Mouse (Mus musculus) hindlimb bud, embryonic 11.5 days (tissue): Measurements from ENCODE around the gene Tpst2.

ENCODE experiments used
- DNase-seq: peaks from one replicate; pipeline ENCODE4 v3.0.0-alpha.2; 2012; ENCODE audit warnings: low read depth, low spot score; ENCODE audit errors: extremely low spot score

Gene Tpst2

GRCm38 (mm10) chr5:112325546-112326445 lies 49.3 kb downstream of the Tpst2 start, which contains the start of gene Tfip11:
TSS of gene Tfip11 (plus strand) at chr5:112326358.
- peak; percentile 83 for DNase-seq

GRCm38 (mm10) chr5:112326446-112327009 lies 50.0 kb downstream of the Tpst2 start:
- DNase-seq = no peak

- no peak for DNase-seq
These were observed 51.4 kb downstream of the Tpst2 start for GRCm38 (mm10) chr5:112327854-112328253.

GRCm38 (mm10) chr5:112329805-112330564 lies 53.5 kb downstream of the Tpst2 start:
- no peak for DNase-seq

- DNase-seq = no peak
These were observed 59.0 kb downstream of the Tpst2 start for GRCm38 (mm10) chr5:112335473-112335872.

- DNase-seq = no peak
These were observed 60.5 kb downstream of the Tpst2 start for GRCm38 (mm10) chr5:112337004-112337403.

GRCm38 (mm10) chr5:112339215-112339614 lies 62.7 kb downstream of the Tpst2 start:
- no peak for DNase-seq

- DNase-seq = no peak
These were observed 66.1 kb downstream of the Tpst2 start, which contains the start of the genes Srrd and Hps4 for GRCm38 (mm10) chr5:112342463-112343204. TSS of gene Srrd (minus strand) at chr5:112343040. TSS of gene Hps4 (plus strand) at chr5:112343083.

- no peak for DNase-seq
These were observed 66.7 kb downstream of the Tpst2 start for GRCm38 (mm10) chr5:112343205-112343595.

GRCm38 (mm10) chr5:112344092-112344960 lies 67.8 kb downstream of the Tpst2 start:
- DNase-seq = no peak

- DNase-seq = no peak
These were observed 69.9 kb downstream of the Tpst2 start for GRCm38 (mm10) chr5:112346211-112346965.

GRCm38 (mm10) chr5:112349169-112349568 lies 72.7 kb downstream of the Tpst2 start:
- no peak for DNase-seq

GRCm38 (mm10) chr5:112355493-112355892 lies 79.0 kb downstream of the Tpst2 start:
- DNase-seq = no peak

- DNase-seq = no peak
These were observed 79.4 kb downstream of the Tpst2 start, which contains the start of gene Gm6583 for GRCm38 (mm10) chr5:112355910-112356309. TSS of gene Gm6583 (minus strand) at chr5:112356033.

GRCm38 (mm10) chr5:112356322-112356721 lies 79.8 kb downstream of the Tpst2 start:
- DNase-seq = no peak

GRCm38 (mm10) chr5:112359520-112359919 lies 83.0 kb downstream of the Tpst2 start:
- DNase-seq = no peak

- no peak for DNase-seq
These were observed 83.6 kb downstream of the Tpst2 start for GRCm38 (mm10) chr5:112360077-112360476.

GRCm38 (mm10) chr5:112364184-112364797 lies 87.8 kb downstream of the Tpst2 start:
- DNase-seq = no peak
